Mouse (Mus musculus) midbrain, embryonic 13.5 days (tissue): ENCODE measurements around the gene Inf2. TPM values are rescaled to one million over a fixed set of nuclear protein-coding genes. Genes with fewer than 3 reads are reported as not detected.

ENCODE experiments used
- microRNA-seq: library from miRNA; unstranded; fragments of <30 nt; microRNA quantifications from one replicate; pipeline ENCODE4, GENCODE M21; 2016
- polyA plus RNA-seq: library from polyadenylated mRNA; unstranded; fragments of >200 nt; fragmentation: Nextera tagmentation; extraction: Ambion mirVana; gene quantifications from 2 replicates; pipeline ENCODE4 v1.2.1, GENCODE M21; 2015

The Inf2 gene
- polyA plus RNA-seq, 1 experiment from 2014 or later: 1.8 TPM

Small RNAs within 50 kb of the gene (microRNA-seq; reads per million reads assigned to microRNA genes)
- gene Mir6939: not detected

Other genes with a start within 250 kb of the Inf2 start
- 0.09 and 0.15 TPM in 2 replicates for gene A530016L24Rik, start 99.3 kb upstream of the Inf2 start, polyA plus RNA-seq
- 35.3 and 36.9 TPM in 2 replicates for gene Tmem179, start 72.0 kb upstream of the Inf2 start, polyA plus RNA-seq
- gene Adssl1, start 31.3 kb downstream of the Inf2 start, polyA plus RNA-seq: 1.1 and 1.5 TPM in 2 replicates
- 83.0 and 96.5 TPM in 2 replicates for gene Siva1, start 55.9 kb downstream of the Inf2 start, polyA plus RNA-seq
- 55.9 and 61.1 TPM in 2 replicates for gene Akt1, start 86.1 kb downstream of the Inf2 start, polyA plus RNA-seq
- gene Zbtb42, start 90.0 kb downstream of the Inf2 start, polyA plus RNA-seq: 2.8 and 3.3 TPM in 2 replicates
- gene Cep170b, start 131.7 kb downstream of the Inf2 start, polyA plus RNA-seq: 20.2 and 22.0 TPM in 2 replicates
- gene Pld4, start 171.9 kb downstream of the Inf2 start, polyA plus RNA-seq: 5.2 and 6.4 TPM in 2 replicates
- gene Ahnak2, start 213.9 kb downstream of the Inf2 start, polyA plus RNA-seq: 0.31 and 0.37 TPM in 2 replicates
- 19.4 and 22.7 TPM in 2 replicates for gene Clba1, start 220.2 kb downstream of the Inf2 start, polyA plus RNA-seq
- gene Cdca4, start 240.6 kb downstream of the Inf2 start, polyA plus RNA-seq: 82.7 and 85.0 TPM in 2 replicates